Mouse (Mus musculus) intestine, postnatal 0 days (tissue): ENCODE results near the gene Man2a2. TPM values are rescaled to one million over a fixed set of nuclear protein-coding genes. Genes with fewer than 3 reads are reported as not detected.

Experiments used
- ATAC-seq: fragments of 200-750 bp; cut with Nextera tagmentation; 2 replicates; pipeline ENCODE4 v1.8.0; 2017; ENCODE audit warnings: mild to moderate bottlenecking, moderate TSS enrichment, moderate library complexity
- H3K27ac ChIP-seq: fragments of 300-500 bp; sonication (generic); 2 replicates; pipeline ENCODE4 v1.5.1; 2014; ENCODE audit warnings: mild to moderate bottlenecking, low read depth, low read length, moderate library complexity
- H3K27me3 ChIP-seq: fragments of 300-500 bp; sonication (generic); replicated peaks from 2 replicates; pipeline ENCODE4 v1.6.1; 2014; ENCODE audit warnings: low read length, mixed read lengths; ENCODE audit not compliant: control insufficient read depth, insufficient read depth
- H3K36me3 ChIP-seq: fragments of 300-500 bp; sonication (generic); 2 replicates; pipeline ENCODE4 v1.6.1; 2014; ENCODE audit warnings: mild to moderate bottlenecking, moderate library complexity; ENCODE audit not compliant: control insufficient read depth, insufficient read depth
- H3K4me1 ChIP-seq: fragments of 300-500 bp; sonication (generic); replicated peaks from 2 replicates; pipeline ENCODE4 v1.6.1; 2014; ENCODE audit warnings: antibody characterized with exemption, low read length, mixed read lengths; ENCODE audit not compliant: control insufficient read depth, insufficient read depth
- H3K4me2 ChIP-seq: fragments of 300-500 bp; sonication (generic); replicated peaks from 2 replicates; pipeline ENCODE4 v1.6.1; 2014; ENCODE audit warnings: low read depth, mild to moderate bottlenecking, moderate library complexity
- H3K4me3 ChIP-seq: fragments of 300-500 bp; sonication (generic); 2 replicates; pipeline ENCODE4 v1.5.1; 2014; ENCODE audit warnings: low read depth, low read length
- H3K9ac ChIP-seq: fragments of 300-500 bp; sonication (generic); 2 replicates; pipeline ENCODE4 v1.6.1; 2014; ENCODE audit warnings: mild to moderate bottlenecking, low read depth, low read length
- H3K9me3 ChIP-seq: fragments of 300-500 bp; sonication (generic); 2 replicates; pipeline ENCODE4 v1.6.1; 2016; ENCODE audit warnings: mixed run types; ENCODE audit not compliant: control insufficient read depth
- CTCF ChIP-seq: sonication (generic); IDR thresholded peaks from 2 replicates; pipeline ENCODE4 v1.5.1; 2016; ENCODE audit warnings: low read depth, mild to moderate bottlenecking, control low read depth, antibody characterized with exemption, moderate library complexity
- WGBS: fragments of 180-500 bp; shearing (Covaris S2); extraction: QIAGEN DNeasy Blood & Tissue Kit; methylation state at CpG from one replicate; pipeline ENCODE4 v1.1.7; 2014; 5-methylcytosine and 5-hydroxymethylcytosine counted together
- polyA plus RNA-seq: library from polyadenylated mRNA; unstranded; fragments of >200 nt; fragmentation: Nextera tagmentation; extraction: Ambion mirVana; gene quantifications from 2 replicates; pipeline ENCODE4 v1.2.1, GENCODE M21; 2015

Man2a2 gene
- polyA plus RNA-seq, 1 experiment from 2014 or later, result 4.8 TPM

DNA sequence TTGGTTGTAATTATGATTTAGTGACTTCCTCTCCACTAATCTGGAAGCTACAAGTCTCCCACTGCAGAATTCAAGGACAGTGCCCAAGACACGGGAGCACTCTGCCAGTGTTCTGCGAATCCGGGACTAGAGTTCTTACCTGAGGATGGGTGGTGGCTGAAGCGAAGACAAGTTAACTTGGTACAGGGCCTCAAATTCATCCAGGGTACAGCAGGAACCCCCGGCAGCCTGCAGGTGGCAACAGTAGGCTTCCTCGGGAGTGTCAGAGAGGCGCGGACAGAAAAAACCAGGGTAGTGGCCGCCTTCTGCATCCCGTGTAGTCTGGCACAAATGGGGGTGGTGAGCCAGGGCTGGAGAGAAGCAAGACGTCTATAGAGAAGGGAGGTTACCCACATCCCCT is 30.4 kb downstream of the Man2a2 start, which contains the start of gene Unc45a:
TSS of gene Unc45a (minus strand) at position 213 of the 400 bp plus-strand sequence.
- Histone ChIP-seq H3K9me3 (no peaks in the 10 kb centered on the region), H3K27me3 (no peaks in the 10 kb centered on the region), H3K27ac (peak within 1 kb of the TSS; percentile 69), H3K36me3 (peaks cover 14% of the 10 kb centered on the region), H3K4me1 (no peaks in the 10 kb centered on the region; the same call in 1 of the 2 replicates), H3K9ac (peak within 1 kb of the TSS; percentile 55), H3K4me2 (peak within 1 kb of the TSS; percentile 67), H3K4me3 (peak within 1 kb of the TSS; percentile 59)
- ATAC-seq, result peak; percentile 40; the same call in 1 of the 2 replicates
- WGBS, result 3% methylated on average over 11 of the region's 11 CpGs
- peak; percentile 81 for TF ChIP-seq CTCF

DNA sequence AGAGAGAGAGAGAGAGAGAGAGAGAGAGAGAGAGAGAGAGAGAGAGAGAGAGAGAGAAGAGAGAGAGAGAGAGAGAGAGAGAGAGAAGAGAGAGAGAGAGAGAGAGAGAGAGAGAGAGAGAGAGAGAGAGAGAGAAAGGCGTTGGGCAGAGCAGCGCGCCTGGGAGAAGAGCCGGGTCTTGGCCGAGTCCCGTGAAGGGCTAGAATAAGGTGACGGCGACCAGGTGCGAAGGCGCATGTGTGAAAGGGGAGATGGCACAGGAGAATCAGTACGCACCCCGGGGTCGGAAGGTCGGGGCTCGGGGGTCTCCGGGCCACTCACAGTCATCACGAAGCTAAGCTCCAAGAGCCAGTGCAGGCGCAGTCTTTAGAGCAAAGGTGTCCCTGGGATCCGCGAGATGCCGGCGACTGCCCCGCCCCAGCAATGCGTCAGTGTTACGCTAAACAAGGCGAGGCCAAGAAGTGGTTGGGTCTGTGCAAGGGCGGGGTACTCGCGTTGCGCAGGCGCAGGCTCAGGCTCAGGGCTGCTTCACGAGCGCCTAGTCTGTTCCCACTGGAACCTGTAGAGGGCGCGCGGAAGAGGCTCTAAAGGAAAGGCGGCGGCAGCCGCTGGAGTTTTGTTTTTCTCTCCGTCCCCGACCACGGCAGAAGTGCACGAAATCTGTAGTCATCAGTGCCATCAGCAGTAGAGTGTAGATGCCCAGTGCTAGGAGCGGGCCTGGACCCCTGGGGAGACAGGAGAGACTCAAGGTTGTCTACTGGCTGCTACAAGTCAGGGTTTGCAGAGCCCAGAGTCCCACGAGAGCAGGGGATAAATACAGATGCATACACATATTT is 31.2 kb downstream of the Man2a2 start:
- ATAC-seq, result peak; percentile 95
- Histone ChIP-seq H3K4me2 (peak overlapping the region; percentile 67), H3K27me3 (no peaks in the 10 kb centered on the region), H3K9ac (peak overlapping the region; percentile 55), H3K4me1 (no peaks in the 10 kb centered on the region; the same call in 1 of the 2 replicates), H3K4me3 (peak overlapping the region; percentile 59), H3K27ac (peak overlapping the region; percentile 69), H3K9me3 (no peaks in the 10 kb centered on the region), H3K36me3 (peaks cover 22% of the 10 kb centered on the region)
- peak; percentile 91 for TF ChIP-seq CTCF
- WGBS, result 1% methylated on average over 44 of the region's 45 CpGs

- Histone ChIP-seq H3K4me2 (peak overlapping the region; percentile 67), H3K9ac (peak overlapping the region; percentile 55), H3K36me3 (peaks cover 28% of the 10 kb centered on the region), H3K9me3 (no peaks in the 10 kb centered on the region), H3K27ac (no peak overlapping the region), H3K4me3 (peak overlapping the region; percentile 59), H3K4me1 (no peaks in the 10 kb centered on the region; the same call in 1 of the 2 replicates), H3K27me3 (no peaks in the 10 kb centered on the region)
- no peak for ATAC-seq
- 7% methylated on average over 17 of the region's 17 CpGs for WGBS
- no peak for TF ChIP-seq CTCF
Measured at GRCm38 (mm10) chr7:80339371-80339770, 31.8 kb downstream of the Man2a2 start.

GRCm38 (mm10) chr7:80336932-80337331 is 34.2 kb downstream of the Man2a2 start:
- Histone ChIP-seq H3K4me3 (no peak overlapping the region), H3K36me3 (peaks cover 51% of the 10 kb centered on the region), H3K9me3 (no peaks in the 10 kb centered on the region), H3K9ac (no peak overlapping the region), H3K27me3 (no peaks in the 10 kb centered on the region), H3K27ac (no peak overlapping the region; the same call in 1 of the 2 replicates), H3K4me1 (no peaks in the 10 kb centered on the region; the same call in 1 of the 2 replicates), H3K4me2 (no peak overlapping the region)
- no peak for TF ChIP-seq CTCF
- ATAC-seq, result no peak
- 83% methylated on average over 3 of the region's 3 CpGs for whole genome bisulfite sequencing

DNA sequence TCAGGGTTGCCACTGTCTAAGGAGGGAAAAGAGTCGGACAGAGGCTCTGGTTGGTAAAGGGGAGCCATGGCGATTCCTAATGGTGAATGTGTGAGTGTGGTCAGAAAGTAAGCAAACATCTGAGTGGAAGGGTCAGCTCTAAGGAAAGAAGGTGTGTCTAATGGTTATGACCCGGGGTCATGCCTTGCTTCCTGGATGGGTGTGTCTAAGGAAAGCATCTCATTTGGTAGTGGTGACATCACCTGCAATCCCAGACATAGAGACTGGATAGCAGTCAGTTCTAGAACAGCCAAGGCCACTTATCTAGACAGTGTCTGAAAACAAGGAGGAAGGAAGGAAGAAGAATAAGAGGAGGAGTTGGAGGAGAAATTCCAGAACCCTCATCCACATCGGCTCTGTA is 36.3 kb downstream of the Man2a2 start:
- no peak overlapping the region for H3K4me2 ChIP-seq
- H3K4me3 ChIP-seq, result no peak overlapping the region
- peaks cover 72% of the 10 kb centered on the region for H3K36me3 ChIP-seq
- no peaks in the 10 kb centered on the region; the same call in 1 of the 2 replicates for H3K4me1 ChIP-seq
- WGBS, result 67% methylated on average over 4 of the region's 4 CpGs
- H3K9me3 ChIP-seq, result no peaks in the 10 kb centered on the region
- no peak overlapping the region; the same call in 1 of the 2 replicates for H3K27ac ChIP-seq
- H3K27me3 ChIP-seq, result no peaks in the 10 kb centered on the region
- no peak for TF ChIP-seq CTCF
- no peak overlapping the region for H3K9ac ChIP-seq
- peak; percentile 46; the same call in 1 of the 2 replicates for ATAC-seq

DNA sequence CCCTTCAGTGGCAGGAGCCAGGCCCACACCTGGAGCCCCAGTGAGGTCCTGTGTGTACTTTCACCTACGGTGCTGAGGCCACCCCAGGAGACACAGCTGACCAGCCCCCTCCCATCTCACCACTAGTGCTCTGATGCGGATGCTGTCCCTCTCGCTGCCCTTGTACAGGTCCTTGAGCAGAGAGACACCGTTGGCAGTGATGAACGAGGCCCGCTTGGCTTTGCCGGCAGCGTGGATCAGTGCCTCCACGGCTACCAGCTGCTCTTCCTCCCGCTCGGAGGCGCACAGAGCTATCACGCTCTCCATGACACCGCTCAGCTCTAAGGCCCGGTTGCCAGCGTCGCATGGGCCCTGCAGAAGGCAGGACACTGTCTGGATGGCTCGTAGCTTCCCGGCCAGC is 39.7 kb downstream of the Man2a2 start:
- no peak overlapping the region for H3K4me3 ChIP-seq
- no peaks in the 10 kb centered on the region for H3K9me3 ChIP-seq
- TF ChIP-seq CTCF, result no peak
- peaks cover 98% of the 10 kb centered on the region for H3K36me3 ChIP-seq
- H3K27ac ChIP-seq, result no peak overlapping the region
- no peaks in the 10 kb centered on the region; the same call in 1 of the 2 replicates for H3K4me1 ChIP-seq
- ATAC-seq, result no peak
- no peak overlapping the region for H3K9ac ChIP-seq
- no peaks in the 10 kb centered on the region for H3K27me3 ChIP-seq
- H3K4me2 ChIP-seq, result no peak overlapping the region
- WGBS, result 94% methylated on average over 19 of the region's 19 CpGs
